Mouse (Mus musculus): ENCODE data around the gene Cryga. TPM values are rescaled to one million over a fixed set of nuclear protein-coding genes. Genes with fewer than 3 reads are reported as not detected.
"Not testable (repeated sequence)": the region's sequence is repeated elsewhere in the genome, so short reads cannot be mapped to it uniquely, and the experiment has no call there.

Cryga gene
- polyA plus RNA-seq, 1 experiment from 2014 or later, result not detected

DNA sequence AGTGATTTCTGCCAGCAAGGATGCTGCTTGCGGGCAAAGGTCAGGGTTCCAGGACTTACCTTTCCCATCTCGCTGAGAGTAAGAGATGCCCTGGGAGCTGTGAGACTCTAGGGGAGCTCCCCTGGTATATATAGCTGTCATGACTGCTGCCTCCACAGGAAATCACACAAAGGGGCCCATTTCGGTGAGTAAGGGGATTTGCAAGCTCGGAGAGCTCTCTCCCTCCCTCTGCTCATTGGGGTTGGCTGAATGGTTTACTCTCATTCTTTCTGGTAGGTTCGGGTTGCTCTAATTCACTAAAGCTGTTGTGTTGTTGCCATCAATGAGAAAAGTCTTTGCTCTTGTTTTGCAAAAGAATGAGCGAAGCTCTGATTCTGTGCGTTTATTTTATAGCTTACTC is 21.0 kb downstream of the Cryga start, which contains the start of gene Crygb:
TSS of gene Crygb (minus strand) at position 101 of the 400 bp plus-strand sequence.
- ATAC-seq (ENCODE audit: borderline replicate concordance, extremely low read depth, low FRiP score, low TSS enrichment), result no peak
- WGBS, result 37% methylated on average over 7 of the region's 7 CpGs
- no peaks in the 10 kb centered on the region for H3K4me1 ChIP-seq
- no peaks in the 10 kb centered on the region for H3K27me3 ChIP-seq
- no peak within 1 kb of the TSS for H3K27ac ChIP-seq
- no peak within 1 kb of the TSS for H3K4me3 ChIP-seq
- no peak within 1 kb of the TSS for H3K4me2 ChIP-seq
- H3K36me3 ChIP-seq, result no peaks in the 10 kb centered on the region
- H3K9me3 ChIP-seq, result no peaks in the 10 kb centered on the region
- H3K9ac ChIP-seq, result no peak within 1 kb of the TSS

DNA sequence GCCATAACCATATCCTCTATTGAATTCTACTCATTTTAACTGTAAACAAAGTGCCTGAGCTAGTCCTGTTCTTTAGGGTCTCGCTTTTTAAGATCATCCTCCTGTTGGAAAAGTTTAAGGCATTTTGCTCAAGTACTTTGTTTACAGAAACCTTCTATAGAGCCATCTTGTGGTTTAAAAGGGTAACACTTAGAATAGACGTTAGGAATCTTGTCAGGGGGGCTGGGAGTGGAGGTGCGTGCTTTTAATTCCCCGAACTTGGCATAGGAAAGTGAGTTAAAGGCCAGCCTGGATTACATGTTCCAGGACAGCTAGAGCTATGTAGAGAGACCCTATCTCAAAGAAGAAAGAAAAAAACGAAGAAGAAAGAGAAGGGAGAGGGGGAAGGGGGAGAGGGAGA is 27.6 kb downstream of the Cryga start:
- no peak for ATAC-seq (ENCODE audit: borderline replicate concordance, extremely low read depth, low FRiP score, low TSS enrichment)
- 15% methylated on average over 5 of the region's 5 CpGs for WGBS

DNA sequence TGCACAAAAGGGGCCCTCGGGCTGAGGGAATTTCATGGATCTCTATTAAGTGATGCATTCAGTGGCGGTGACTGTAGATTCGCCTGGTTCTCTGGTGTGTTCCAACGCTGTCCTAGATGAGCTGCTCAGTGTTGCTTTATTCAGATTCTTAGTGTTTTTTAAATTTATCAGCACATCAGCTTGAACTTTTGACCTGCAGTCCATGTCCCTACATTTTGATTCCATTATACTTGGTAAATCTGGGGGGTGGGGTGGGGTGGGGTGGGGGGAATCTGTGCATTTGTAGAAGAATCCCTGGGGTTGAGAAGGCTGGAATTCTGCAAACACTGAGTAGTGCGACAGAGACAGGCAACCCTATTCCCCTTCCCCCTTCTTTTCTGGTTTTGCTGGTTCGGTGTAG is 29.6 kb downstream of the Cryga start, which contains the start of gene Crygc:
TSS of gene Crygc (minus strand) at position 101 of the 400 bp plus-strand sequence.
- Histone ChIP-seq H3K27ac (no peak within 1 kb of the TSS), H3K9me3 (no peaks in the 10 kb centered on the region), H3K27me3 (no peaks in the 10 kb centered on the region), H3K4me3 (no peak within 1 kb of the TSS), H3K4me1 (no peaks in the 10 kb centered on the region), H3K36me3 (no peaks in the 10 kb centered on the region), H3K4me2 (no peak within 1 kb of the TSS), H3K9ac (no peak within 1 kb of the TSS)
- WGBS, result 69% methylated on average over 6 of the region's 6 CpGs
- no peak for ATAC-seq (ENCODE audit: borderline replicate concordance, extremely low read depth, low FRiP score, low TSS enrichment)

More for the DNA sequence above, 27.6 kb downstream of the Cryga start:
- Histone ChIP-seq H3K4me1 (no peaks in the 10 kb centered on the region), H3K9me3 (no peaks in the 10 kb centered on the region), H3K27me3 (no peaks in the 10 kb centered on the region), H3K9ac (no peak overlapping the region), H3K4me2 (no peak overlapping the region), H3K27ac (no peak overlapping the region), H3K4me3 (no peak overlapping the region), H3K36me3 (no peaks in the 10 kb centered on the region)

DNA sequence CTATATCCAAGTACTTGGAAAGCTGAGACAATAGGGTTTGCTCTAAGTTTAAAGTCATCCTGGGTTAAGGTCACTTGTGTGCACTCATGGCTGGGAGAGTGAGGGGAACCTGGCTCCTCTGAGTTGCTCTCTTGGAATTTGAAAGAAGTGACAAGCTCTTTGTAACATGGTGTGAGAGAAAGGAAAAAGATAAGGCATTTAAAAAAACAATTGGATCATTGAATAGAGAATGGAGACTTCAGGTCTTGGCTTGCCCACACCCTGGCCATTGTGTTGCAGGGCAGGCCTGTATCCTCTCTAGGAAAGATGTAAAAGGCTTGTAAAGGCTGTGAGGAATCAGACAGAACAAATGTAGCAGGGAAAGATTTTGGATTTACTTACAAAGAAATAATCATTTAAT is 35.3 kb downstream of the Cryga start:
- Histone ChIP-seq H3K36me3 (no peaks in the 10 kb centered on the region), H3K27ac (no peak overlapping the region), H3K9me3 (no peaks in the 10 kb centered on the region), H3K4me3 (no peak overlapping the region), H3K4me2 (no peak overlapping the region), H3K27me3 (no peaks in the 10 kb centered on the region), H3K4me1 (no peaks in the 10 kb centered on the region), H3K9ac (no peak overlapping the region)
- ATAC-seq (ENCODE audit: borderline replicate concordance, extremely low read depth, low FRiP score, low TSS enrichment), result no peak

DNA sequence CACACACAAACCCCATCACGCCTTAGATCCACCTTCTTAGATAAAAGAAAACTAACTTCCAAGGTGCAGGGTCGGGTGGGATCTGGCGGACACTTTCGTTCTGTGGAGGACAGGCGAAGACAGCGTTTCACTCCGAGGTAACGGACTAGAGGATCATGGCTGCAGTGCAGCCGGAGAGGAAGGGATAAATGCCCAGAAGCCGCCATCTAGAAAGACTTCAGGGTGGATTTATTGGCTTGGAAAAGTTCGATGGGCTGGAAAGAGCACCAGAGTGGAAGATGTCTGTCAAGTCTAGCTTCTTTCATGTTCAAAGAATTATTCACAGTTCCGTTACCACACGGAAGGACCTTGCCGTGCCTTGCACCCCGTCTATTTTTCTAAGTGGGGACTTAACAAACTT is 39.0 kb downstream of the Cryga start:
- 78% methylated on average over 15 of the region's 15 CpGs for WGBS
- Histone ChIP-seq H3K4me2 (no peak overlapping the region), H3K9ac (no peak overlapping the region), H3K27ac (no peak overlapping the region), H3K27me3 (no peaks in the 10 kb centered on the region), H3K9me3 (no peaks in the 10 kb centered on the region), H3K4me3 (no peak overlapping the region), H3K36me3 (no peaks in the 10 kb centered on the region), H3K4me1 (no peaks in the 10 kb centered on the region)
- no peak for ATAC-seq (ENCODE audit: borderline replicate concordance, extremely low read depth, low FRiP score, low TSS enrichment)

DNA sequence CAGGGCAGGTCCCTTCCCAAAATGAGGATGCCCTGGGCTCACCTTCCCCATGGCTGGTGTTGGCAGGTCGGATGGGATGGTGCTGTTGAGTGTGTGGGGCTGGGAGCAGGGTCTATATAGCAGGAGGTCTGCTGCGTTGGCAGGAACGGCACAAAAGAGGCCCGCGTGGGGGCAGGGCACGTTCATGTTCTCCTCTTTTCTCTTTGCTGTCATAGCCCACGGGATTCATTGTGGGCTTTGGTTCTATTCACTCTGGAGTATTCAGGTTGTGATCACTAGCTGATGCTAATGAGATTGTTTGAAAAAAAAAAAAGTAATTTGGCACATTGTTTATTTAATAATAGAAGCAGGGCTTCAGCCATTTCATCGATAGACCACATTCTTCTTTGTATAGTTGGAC is 39.8 kb downstream of the Cryga start, which contains the start of gene Crygd:
TSS of gene Crygd (minus strand) at position 101 of the 400 bp plus-strand sequence.
- no peak for ATAC-seq (ENCODE audit: borderline replicate concordance, extremely low read depth, low FRiP score, low TSS enrichment)
- H3K27me3 ChIP-seq, result no peaks in the 10 kb centered on the region
- no peaks in the 10 kb centered on the region for H3K4me1 ChIP-seq
- 79% methylated on average over 8 of the region's 8 CpGs for WGBS
- H3K4me2 ChIP-seq, result no peak within 1 kb of the TSS
- H3K36me3 ChIP-seq, result no peaks in the 10 kb centered on the region
- no peak within 1 kb of the TSS for H3K27ac ChIP-seq
- H3K9me3 ChIP-seq, result no peaks in the 10 kb centered on the region
- no peak within 1 kb of the TSS for H3K4me3 ChIP-seq
- H3K9ac ChIP-seq, result no peak within 1 kb of the TSS

DNA sequence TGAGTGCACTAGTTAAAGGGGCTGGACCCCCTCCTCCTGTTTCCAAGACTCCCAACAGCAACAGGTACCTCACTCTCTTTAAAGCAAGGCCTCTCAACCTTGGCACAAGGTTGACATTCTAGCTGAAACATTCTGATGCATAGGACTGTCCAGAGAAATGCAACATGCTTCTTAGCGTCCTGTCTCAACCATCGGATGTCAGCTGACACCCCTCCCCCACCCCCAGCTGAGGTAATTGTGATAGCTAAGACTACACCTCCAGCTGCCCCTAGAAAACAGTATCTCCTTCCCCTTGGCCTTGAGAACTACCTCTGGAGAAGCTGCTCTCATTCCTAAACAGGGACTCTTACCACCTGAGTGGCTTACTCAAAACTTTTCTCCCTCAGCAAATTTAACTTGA is 51.0 kb downstream of the Cryga start:
- Histone ChIP-seq H3K4me1 (no peaks in the 10 kb centered on the region), H3K36me3 (no peaks in the 10 kb centered on the region), H3K4me3 (no peak overlapping the region), H3K9me3 (no peaks in the 10 kb centered on the region), H3K9ac (no peak overlapping the region), H3K27me3 (no peaks in the 10 kb centered on the region), H3K4me2 (no peak overlapping the region), H3K27ac (no peak overlapping the region)
- WGBS, result 25% methylated on average over 2 of the region's 2 CpGs
- no peak for ATAC-seq (ENCODE audit: borderline replicate concordance, extremely low read depth, low FRiP score, low TSS enrichment)

DNA sequence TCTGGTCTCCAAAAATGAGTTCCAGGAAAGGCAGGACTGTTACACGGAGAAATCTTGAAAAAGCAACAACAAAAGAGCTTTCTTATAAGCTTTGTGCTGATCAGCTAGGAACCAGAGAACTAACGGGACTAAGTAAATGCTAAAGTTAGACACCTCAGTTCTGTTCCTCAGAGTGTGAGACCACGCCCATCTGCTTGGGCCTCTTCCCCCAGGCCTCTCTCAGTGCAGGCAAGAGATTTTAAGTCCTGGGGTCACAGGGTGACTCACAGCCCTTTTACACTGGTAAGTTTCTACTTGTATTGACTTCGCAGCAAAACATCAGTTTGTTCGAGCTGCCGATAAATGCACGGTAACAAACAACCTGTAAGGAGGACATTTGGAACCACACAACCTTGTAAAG is 51.5 kb downstream of the Cryga start:
- Histone ChIP-seq H3K4me1 (no peaks in the 10 kb centered on the region), H3K9ac (no peak overlapping the region), H3K27me3 (no peaks in the 10 kb centered on the region), H3K4me3 (no peak overlapping the region), H3K27ac (no peak overlapping the region), H3K4me2 (no peak overlapping the region), H3K36me3 (no peaks in the 10 kb centered on the region), H3K9me3 (no peaks in the 10 kb centered on the region)
- 67% methylated on average over 7 of the region's 7 CpGs for WGBS
- ATAC-seq (ENCODE audit: borderline replicate concordance, extremely low read depth, low FRiP score, low TSS enrichment), result no peak

DNA sequence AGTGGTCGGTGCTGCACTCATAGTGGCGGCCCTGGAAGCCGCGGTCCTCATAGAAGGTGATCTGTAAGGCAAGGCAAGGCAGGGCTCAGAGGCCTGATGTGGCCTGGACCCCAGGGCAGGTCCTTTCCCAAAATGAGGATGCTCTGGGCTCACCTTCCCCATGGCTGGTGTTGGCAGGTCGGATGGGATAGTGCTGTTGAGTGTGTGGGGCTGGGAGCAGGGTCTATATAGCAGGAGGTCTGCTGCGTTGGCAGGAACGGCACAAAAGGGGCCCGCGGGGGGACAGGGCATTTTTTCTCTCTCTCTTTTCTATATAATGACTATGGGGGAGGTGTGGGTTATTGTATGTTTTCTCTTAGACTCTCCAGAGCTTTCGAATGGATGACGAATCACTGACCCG is 52.2 kb downstream of the Cryga start, which contains the start of gene Cryge:
TSS of gene Cryge (minus strand) at position 198 of the 400 bp plus-strand sequence.
- ATAC-seq (ENCODE audit: borderline replicate concordance, extremely low read depth, low FRiP score, low TSS enrichment); H3K4me1 ChIP-seq: not testable (repeated sequence)

More for the DNA sequence above, 52.2 kb downstream of the Cryga start, which contains the start of gene Cryge:
- H3K9ac ChIP-seq, H3K9me3 ChIP-seq, H3K4me3 ChIP-seq, H3K27ac ChIP-seq, H3K36me3 ChIP-seq, H3K4me2 ChIP-seq, H3K27me3 ChIP-seq: not testable (repeated sequence)
- WGBS, result 52% methylated on average over 11 of the region's 12 CpGs

Other genes starting within 250 kb of the Cryga start
- 5.9 and 8.1 TPM in 2 replicates for gene Plekhm3, start 146.5 kb downstream of the Cryga start, polyA plus RNA-seq (2015; fragmentation: Nextera tagmentation; extraction: Ambion mirVana)
- 0.25 and 0.26 TPM in 2 replicates for gene Akr1cl, start 70.6 kb downstream of the Cryga start, polyA plus RNA-seq (2015; fragmentation: Nextera tagmentation; extraction: Ambion mirVana)
- gene Cryge, start 52.2 kb downstream of the Cryga start, polyA plus RNA-seq (2015; fragmentation: Nextera tagmentation; extraction: Ambion mirVana), result not detected in 2 replicates
- gene Crygd, start 39.9 kb downstream of the Cryga start, polyA plus RNA-seq (2015; fragmentation: Nextera tagmentation; extraction: Ambion mirVana), result not detected in 2 replicates
- gene Crygc, start 29.7 kb downstream of the Cryga start, polyA plus RNA-seq (2015; fragmentation: Nextera tagmentation; extraction: Ambion mirVana), result not detected in 2 replicates
- gene Crygb, start 21.1 kb downstream of the Cryga start, polyA plus RNA-seq (2015; fragmentation: Nextera tagmentation; extraction: Ambion mirVana), result not detected in 2 replicates
- not detected in 2 replicates for gene Gm28845, start 16.2 kb upstream of the Cryga start, polyA plus RNA-seq (2015; fragmentation: Nextera tagmentation; extraction: Ambion mirVana)
- 0.20 and 0.27 TPM in 2 replicates for gene D630023F18Rik, start 19.8 kb upstream of the Cryga start, polyA plus RNA-seq (2015; fragmentation: Nextera tagmentation; extraction: Ambion mirVana)
- gene Idh1, start 83.1 kb upstream of the Cryga start, polyA plus RNA-seq (2015; fragmentation: Nextera tagmentation; extraction: Ambion mirVana), result 115 and 119 TPM in 2 replicates
- gene Pikfyve, start 83.3 kb upstream of the Cryga start, polyA plus RNA-seq (2015; fragmentation: Nextera tagmentation; extraction: Ambion mirVana), result 8.7 and 8.9 TPM in 2 replicates
- not detected in 2 replicates for gene Pth2r, start 178.7 kb upstream of the Cryga start, polyA plus RNA-seq (2015; fragmentation: Nextera tagmentation; extraction: Ambion mirVana)

All from lung, embryonic 15.5 days (tissue).